Mouse (Mus musculus): Measurements from ENCODE around the gene Dsn1. TPM values are rescaled to one million over a fixed set of nuclear protein-coding genes. Genes with fewer than 3 reads are reported as not detected.

Dsn1 gene
- total and polyA plus RNA-seq, 2 experiments from 2014 or later, result 13.8 to 47.4 TPM

DNA sequence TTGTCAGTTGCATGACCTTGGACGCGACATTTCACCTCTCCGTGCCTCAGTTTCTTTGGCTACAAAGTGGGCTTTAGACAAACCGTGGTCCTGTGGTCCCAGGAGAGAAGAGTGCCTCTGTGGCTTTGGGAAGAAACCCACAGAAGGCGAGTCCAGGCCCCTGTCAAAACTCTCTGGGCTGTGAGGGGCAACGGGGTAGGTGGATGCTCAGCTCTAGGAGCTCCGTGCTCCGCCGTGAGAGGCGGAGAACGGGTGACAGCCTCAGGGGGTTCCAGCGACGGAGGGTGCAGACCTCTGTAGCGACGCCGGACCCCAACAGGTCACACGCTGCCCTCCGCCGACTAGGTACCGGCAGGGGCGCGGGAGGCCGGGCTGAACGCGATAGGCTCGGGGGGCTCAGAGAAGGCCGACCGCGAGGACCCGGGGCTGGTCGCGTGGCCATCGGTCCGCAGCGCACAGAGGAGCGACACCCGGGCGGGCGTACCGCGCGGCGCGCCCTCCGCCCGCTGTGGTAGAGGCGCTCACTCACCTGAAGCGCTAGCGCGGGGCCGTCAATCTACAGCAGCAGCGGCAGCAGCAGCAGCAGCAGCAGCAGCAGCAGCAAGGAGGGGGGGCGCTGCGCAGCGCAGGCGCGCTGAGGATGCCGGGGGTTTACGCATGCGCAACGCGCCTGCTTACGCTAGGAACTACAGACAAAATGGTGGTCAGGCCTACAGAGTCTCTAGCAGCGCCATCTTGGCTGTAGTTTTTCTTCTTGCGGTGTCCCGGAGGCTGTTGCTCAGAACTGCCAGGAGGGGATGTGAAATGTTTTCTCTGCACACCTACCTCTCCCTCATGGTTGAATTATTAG, 15.3 kb downstream of the Dsn1 start, which contains the start of gene Ndrg3:
Gene Ndrg3 (minus strand): TSS at position 587 of the 850 bp plus-strand sequence.
- H3K27ac ChIP-seq (ENCODE audit: low read depth), result peak within 1 kb of the TSS; percentile 44
- TF ChIP-seq EP300 (IDR thresholded peaks at IDR 0.05; ENCODE audit: low read depth) (no peak), CTCF (IDR thresholded peaks at IDR 0.05; ENCODE audit: low read depth) (peak; percentile 21)
- no peaks in the 10 kb centered on the region for H3K27me3 ChIP-seq (ENCODE audit: control insufficient read depth, insufficient read depth, low read length)
- H3K4me3 ChIP-seq (ENCODE audit: low read depth, low read length), result peak within 1 kb of the TSS; percentile 87
- DNase-seq (ENCODE audit: low spot score), result peak; percentile 98
- peaks cover 14% of the 10 kb centered on the region; the same call in 1 of the 2 replicates for H3K4me1 ChIP-seq (ENCODE audit: control insufficient read depth, insufficient read depth)
- peak within 1 kb of the TSS; percentile 91 for H3K4me2 ChIP-seq (ENCODE audit: low read depth, low read length)
- peaks cover 21% of the 10 kb centered on the region for H3K36me3 ChIP-seq (replicated peaks; ENCODE audit: control insufficient read depth, insufficient read depth, low read length)
- H3K9ac ChIP-seq (replicated peaks; ENCODE audit: low read depth, low read length), result peak within 1 kb of the TSS; percentile 75
- H3K9me3 ChIP-seq (replicated peaks; ENCODE audit: control insufficient read depth, low read length), result no peaks in the 10 kb centered on the region
- ATAC-seq (ENCODE audit: insufficient read depth, low read depth), result peak; percentile 97
- under 1% methylated on average over 66 of the region's 66 CpGs for WGBS

DNA sequence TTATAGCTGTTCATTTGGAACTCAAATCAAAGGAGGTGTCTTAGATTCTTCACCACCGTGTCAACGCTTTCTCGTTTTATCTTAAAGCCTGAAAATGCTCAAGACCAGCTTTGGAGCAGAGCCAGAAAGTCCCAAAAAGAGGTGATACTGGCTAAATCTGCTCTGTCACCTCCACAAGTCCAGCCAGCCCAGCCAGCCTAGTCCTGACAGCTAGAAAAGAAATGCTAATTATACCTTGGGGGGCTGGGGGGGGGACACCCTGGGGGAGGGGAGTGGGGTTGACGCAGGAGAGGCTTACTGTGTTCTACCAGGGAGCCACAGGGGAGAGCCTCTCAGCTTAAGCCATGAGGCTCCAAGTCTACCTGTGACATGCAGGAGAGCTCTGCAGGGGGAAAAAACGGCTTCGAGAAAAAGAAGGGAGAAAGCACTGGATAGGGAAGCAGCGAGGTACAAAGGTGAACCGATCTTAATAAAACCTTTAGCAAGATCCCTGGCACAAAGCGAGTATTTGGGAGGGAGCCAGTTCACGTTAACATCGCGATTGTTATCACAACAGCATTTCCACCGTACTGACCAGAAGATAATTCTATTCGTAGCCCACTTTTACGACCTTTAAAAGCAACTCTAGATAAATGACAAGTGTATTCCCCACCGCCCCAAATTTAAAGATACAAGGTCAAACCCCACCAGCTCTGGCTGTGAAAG, 16.1 kb downstream of the Dsn1 start:
- Histone ChIP-seq H3K9me3 (replicated peaks; ENCODE audit: control insufficient read depth, low read length) (no peaks in the 10 kb centered on the region), H3K27me3 (ENCODE audit: control insufficient read depth, insufficient read depth, low read length) (no peaks in the 10 kb centered on the region), H3K27ac (ENCODE audit: low read depth) (peak overlapping the region; percentile 44; the same call in 1 of the 2 replicates), H3K4me2 (ENCODE audit: low read depth, low read length) (peak overlapping the region; percentile 91), H3K4me3 (ENCODE audit: low read depth, low read length) (peak overlapping the region; percentile 87), H3K4me1 (ENCODE audit: control insufficient read depth, insufficient read depth) (peaks cover 14% of the 10 kb centered on the region; the same call in 1 of the 2 replicates), H3K36me3 (replicated peaks; ENCODE audit: control insufficient read depth, insufficient read depth, low read length) (peaks cover 15% of the 10 kb centered on the region), H3K9ac (replicated peaks; ENCODE audit: low read depth, low read length) (peak overlapping the region; percentile 75)
- 7% methylated on average over 16 of the region's 16 CpGs for WGBS
- no peak for TF ChIP-seq EP300 (IDR thresholded peaks at IDR 0.05; ENCODE audit: low read depth)
- TF ChIP-seq CTCF (IDR thresholded peaks at IDR 0.05; ENCODE audit: low read depth), result no peak
- ATAC-seq (ENCODE audit: insufficient read depth, low read depth) (no peak), DNase-seq (ENCODE audit: low spot score) (peak; percentile 4)

DNA sequence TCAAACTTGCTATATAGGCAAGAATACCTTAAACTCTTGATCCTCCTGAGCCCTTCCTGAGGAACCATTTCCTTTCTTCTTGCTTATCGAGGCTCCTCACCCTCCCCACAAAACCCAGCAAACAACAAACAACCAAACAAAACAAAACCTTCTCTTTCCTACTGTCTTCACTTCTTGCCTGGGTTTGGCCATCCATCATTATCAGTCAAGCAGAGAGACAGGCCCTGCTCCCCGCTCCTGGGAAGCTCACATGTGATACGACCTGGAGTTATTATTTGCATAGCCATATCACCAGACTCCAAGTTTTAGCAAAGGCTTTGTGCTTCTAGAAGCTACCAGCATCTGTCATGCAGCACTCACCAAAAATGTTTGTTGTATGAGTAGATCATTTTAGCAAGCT, 19.6 kb downstream of the Dsn1 start:
- Histone ChIP-seq H3K4me2 (ENCODE audit: low read depth, low read length) (no peak overlapping the region), H3K4me3 (ENCODE audit: low read depth, low read length) (no peak overlapping the region), H3K4me1 (ENCODE audit: control insufficient read depth, insufficient read depth) (peaks cover 23% of the 10 kb centered on the region; the same call in 1 of the 2 replicates), H3K27me3 (ENCODE audit: control insufficient read depth, insufficient read depth, low read length) (no peaks in the 10 kb centered on the region), H3K9me3 (replicated peaks; ENCODE audit: control insufficient read depth, low read length) (no peaks in the 10 kb centered on the region), H3K36me3 (replicated peaks; ENCODE audit: control insufficient read depth, insufficient read depth, low read length) (no peaks in the 10 kb centered on the region), H3K27ac (ENCODE audit: low read depth) (no peak overlapping the region), H3K9ac (replicated peaks; ENCODE audit: low read depth, low read length) (no peak overlapping the region)
- ATAC-seq (ENCODE audit: insufficient read depth, low read depth) (no peak), DNase-seq (ENCODE audit: low spot score) (peak; percentile 4)
- 67% methylated on average over 3 of the region's 3 CpGs for WGBS
- no peak for TF ChIP-seq EP300 (IDR thresholded peaks at IDR 0.05; ENCODE audit: low read depth)
- TF ChIP-seq CTCF (IDR thresholded peaks at IDR 0.05; ENCODE audit: low read depth), result no peak

- H3K9ac ChIP-seq (replicated peaks; ENCODE audit: low read depth, low read length), result no peak overlapping the region
- TF ChIP-seq CTCF (IDR thresholded peaks at IDR 0.05; ENCODE audit: low read depth) (no peak), EP300 (IDR thresholded peaks at IDR 0.05; ENCODE audit: low read depth) (no peak)
- H3K4me3 ChIP-seq (ENCODE audit: low read depth, low read length), result no peak overlapping the region
- no peaks in the 10 kb centered on the region for H3K36me3 ChIP-seq (replicated peaks; ENCODE audit: control insufficient read depth, insufficient read depth, low read length)
- H3K27me3 ChIP-seq (ENCODE audit: control insufficient read depth, insufficient read depth, low read length), result no peaks in the 10 kb centered on the region
- ATAC-seq (ENCODE audit: insufficient read depth, low read depth) (peak; percentile 60; the same call in 1 of the 2 replicates), DNase-seq (ENCODE audit: low spot score) (peak; percentile 36)
- peaks cover 13% of the 10 kb centered on the region; the same call in 1 of the 2 replicates for H3K4me1 ChIP-seq (ENCODE audit: control insufficient read depth, insufficient read depth)
- no peaks in the 10 kb centered on the region for H3K9me3 ChIP-seq (replicated peaks; ENCODE audit: control insufficient read depth, low read length)
- peak overlapping the region; percentile 80 for H3K27ac ChIP-seq (ENCODE audit: low read depth)
- 16% methylated on average over 2 of the region's 2 CpGs for WGBS
- H3K4me2 ChIP-seq (ENCODE audit: low read depth, low read length), result no peak overlapping the region; the same call in 1 of the 2 replicates
Measured at GRCm38 (mm10) chr2:156982864-156983263, 24.1 kb downstream of the Dsn1 start.

DNA sequence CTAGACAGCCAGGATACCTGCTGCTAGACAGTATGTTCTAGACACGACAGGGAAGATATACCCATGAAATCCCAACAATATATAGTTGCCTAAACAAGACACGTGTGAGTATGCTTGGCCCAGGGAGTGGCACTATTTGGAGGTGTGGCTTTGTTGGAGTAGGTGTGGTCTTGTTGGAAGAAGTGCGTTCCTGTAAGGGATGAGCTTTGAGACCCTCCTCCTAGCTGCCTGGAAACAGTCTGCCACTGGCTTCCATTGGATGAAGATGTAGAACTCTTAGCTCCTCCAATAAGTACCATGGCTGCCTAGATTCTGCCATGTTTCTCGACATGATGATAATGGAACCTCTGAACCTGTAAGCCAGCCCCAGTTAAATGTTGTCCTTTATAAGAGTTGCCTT, 25.7 kb downstream of the Dsn1 start:
- Histone ChIP-seq H3K36me3 (replicated peaks; ENCODE audit: control insufficient read depth, insufficient read depth, low read length) (no peaks in the 10 kb centered on the region), H3K4me3 (ENCODE audit: low read depth, low read length) (no peak overlapping the region), H3K27ac (ENCODE audit: low read depth) (no peak overlapping the region), H3K4me2 (ENCODE audit: low read depth, low read length) (no peak overlapping the region), H3K9ac (replicated peaks; ENCODE audit: low read depth, low read length) (no peak overlapping the region), H3K9me3 (replicated peaks; ENCODE audit: control insufficient read depth, low read length) (no peaks in the 10 kb centered on the region), H3K4me1 (ENCODE audit: control insufficient read depth, insufficient read depth) (peaks cover 15% of the 10 kb centered on the region), H3K27me3 (ENCODE audit: control insufficient read depth, insufficient read depth, low read length) (no peaks in the 10 kb centered on the region)
- ATAC-seq (ENCODE audit: insufficient read depth, low read depth) (no peak), DNase-seq (ENCODE audit: low spot score) (no peak)
- 87% methylated on average over 4 of the region's 4 CpGs for WGBS
- TF ChIP-seq EP300 (IDR thresholded peaks at IDR 0.05; ENCODE audit: low read depth) (no peak), CTCF (IDR thresholded peaks at IDR 0.05; ENCODE audit: low read depth) (no peak)
